Mouse (Mus musculus): ENCODE results near the gene Rasl12.

- TF ChIP-seq CTCF (IDR thresholded peaks at IDR 0.05; ENCODE audit: control insufficient read depth, insufficient read depth, insufficient read length) (no peak), MYOD1 (IDR thresholded peaks at IDR 0.05; ENCODE audit: control insufficient read depth, insufficient read length, low read depth) (no peak), USF1 (IDR thresholded peaks at IDR 0.05; ENCODE audit: low read depth) (no peak)
These were observed 17.2 kb upstream of the Rasl12 start for GRCm38 (mm10) chr9:65381017-65381590.

Data from C2C12 (cell line).